Mouse (Mus musculus): ENCODE results near the gene Heatr3.

DNA sequence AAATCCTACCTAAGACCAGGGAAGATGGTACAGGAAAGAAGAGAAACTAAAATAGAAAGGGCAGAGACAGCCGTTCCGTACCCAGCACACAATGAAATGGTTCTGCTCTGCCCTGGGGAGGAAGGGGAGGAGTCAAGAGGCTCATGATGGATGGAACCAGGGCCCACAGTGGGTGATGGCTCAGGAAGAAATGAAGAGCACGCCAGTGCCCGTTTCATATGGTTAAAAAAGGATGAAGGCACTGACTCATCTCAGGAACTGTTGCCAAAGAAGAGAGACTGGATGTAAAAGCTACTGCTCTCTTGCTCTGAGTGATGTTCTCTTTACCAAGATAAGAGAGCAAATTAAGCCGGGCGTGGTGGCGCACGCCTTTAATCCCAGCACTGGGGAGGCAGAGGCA lies 39.6 kb downstream of the Heatr3 start:
- TF ChIP-seq RCOR1 (conservative IDR thresholded peaks at IDR 0.05; ENCODE audit: low read depth, low read length) (no peak), CTCF (conservative IDR thresholded peaks at IDR 0.05 in 1 of 2, IDR thresholded peaks at IDR 0.05 in 1 of 2; ENCODE audit: low read depth in 2 of 2, low read length in 2 of 2) (no peak), POLR2A (IDR thresholded peaks at IDR 0.05; ENCODE audit: low read depth, low read length) (0 out of 2 replicates have a peak, but pooled peaks have one; percentile 23), ZNF384 (IDR thresholded peaks at IDR 0.05; ENCODE audit: low read depth, low read length) (no peak), GABPA (IDR thresholded peaks at IDR 0.05; ENCODE audit: insufficient replicate concordance, low read depth, low read length) (no peak), TBP (conservative IDR thresholded peaks at IDR 0.05; ENCODE audit: low read depth, low read length) (no peak), UBTF (IDR thresholded peaks at IDR 0.05; ENCODE audit: low read depth, low read length) (no peak), MAFK (IDR thresholded peaks at IDR 0.05; ENCODE audit: insufficient replicate concordance, low read length) (no peak), E2F4 (IDR thresholded peaks at IDR 0.05; ENCODE audit: insufficient replicate concordance, low read depth, low read length) (no peak)
